In genomic region chr9:110366746-110367145, GRCm38 (mm10) we compare ENCODE assay signal across 14 mouse cellular contexts. TPM values are rescaled to one million over a fixed set of nuclear protein-coding genes. Genes with fewer than 3 reads are reported as not detected.
A peak's percentile ranks its signal among the peaks of the same experiment; 100 is the strongest.
DNase-seq lines count a peak whose midpoint lies in the region; ATAC-seq lines count a peak whose summit lies in the region.
"Had no signal": no experiment of that assay in that cellular context is flagged by ENCODE, and none has a peak within 500 bp of the region (broad histone marks: within the 10 kb centered on the region; RNA-seq: fewer than 3 reads in every experiment).

No protein-coding gene starts in this region.

- 55% methylated on average over 5 of the region's 5 CpGs for WGBS in heart, embryonic 14.5 days
- WGBS in hindbrain, embryonic 14.5 days = 89% methylated on average over 5 of the region's 5 CpGs

- no peak overlapping the region for H3K4me3 ChIP-seq in heart, embryonic 14.5 days (ENCODE audit: control insufficient read depth in 1 of 2, insufficient read depth in 1 of 2, low read depth in 1 of 2, low read length in 2 of 2)
- H3K4me3 ChIP-seq in hindbrain, embryonic 14.5 days (replicated peaks; ENCODE audit: low read length) = no peak overlapping the region
- H3K4me3 ChIP-seq: lung, embryonic 15.5 days; midbrain, embryonic 12.5 days had no signal

- peak; percentile 31; the same call in 1 of the 2 replicates for ATAC-seq in heart, embryonic 14.5 days (ENCODE audit: insufficient number of reproducible peaks, insufficient read depth, low FRiP score, low read depth)
- ATAC-seq in hindbrain, embryonic 14.5 days (ENCODE audit: low FRiP score) = no peak
- ATAC-seq: forebrain, embryonic 16.5 days had no signal

- DNase-seq in heart, adult 11 months = no peak
- peak; percentile 61 for DNase-seq in ovary, postnatal 36 days (ENCODE audit: low spot score)
- no peak for DNase-seq in ovary, postnatal 10 days (ENCODE audit: low spot score)
- DNase-seq in adrenal gland, postnatal 36 days = peak; percentile 79 to 81
- peak; percentile 53 for DNase-seq in yolk sac, embryonic 10.5 days (ENCODE audit: low spot score)
- no peak for DNase-seq in retina, postnatal 1 day
- no peak for DNase-seq in hindbrain, embryonic 14.5 days (ENCODE audit: low spot score)
- DNase-seq: gastrocnemius, postnatal 25 days; kidney, adult 8-10 months had no signal

- H3K9ac ChIP-seq in heart, embryonic 14.5 days (ENCODE audit: low read length) = no peak overlapping the region
- H3K9ac ChIP-seq in hindbrain, embryonic 14.5 days = no peak overlapping the region
- H3K9ac ChIP-seq: lung, embryonic 15.5 days; midbrain, embryonic 12.5 days had no signal

- peaks cover 2 to 8% of the 10 kb centered on the region in 2 experiments; a peak in 2 of 4 replicates for H3K4me1 ChIP-seq in heart, embryonic 14.5 days (ENCODE audit: control insufficient read depth in 2 of 2, insufficient read depth in 2 of 2, low read length in 2 of 2)
- H3K4me1 ChIP-seq in hindbrain, embryonic 14.5 days (replicated peaks; ENCODE audit: control insufficient read depth, insufficient read depth, low read length) = no peaks in the 10 kb centered on the region
- H3K4me1 ChIP-seq: lung, embryonic 15.5 days; midbrain, embryonic 12.5 days had no signal

- H3K4me2 ChIP-seq in heart, embryonic 14.5 days (ENCODE audit: low read length) = no peak overlapping the region
- H3K4me2 ChIP-seq in hindbrain, embryonic 14.5 days (replicated peaks) = no peak overlapping the region
- H3K4me2 ChIP-seq: lung, embryonic 15.5 days; midbrain, embryonic 12.5 days had no signal

- H3K36me3 ChIP-seq in heart, embryonic 14.5 days (ENCODE audit: control insufficient read depth, insufficient read depth, low read length) = peaks cover 18% of the 10 kb centered on the region
- peaks cover 51% of the 10 kb centered on the region for H3K36me3 ChIP-seq in hindbrain, embryonic 14.5 days (replicated peaks; ENCODE audit: control insufficient read depth, insufficient read depth)
- H3K36me3 ChIP-seq: lung, embryonic 15.5 days had no signal

- no peaks in the 10 kb centered on the region for H3K27me3 ChIP-seq in heart, embryonic 14.5 days (ENCODE audit: control insufficient read depth, insufficient read depth, low read length)
- no peaks in the 10 kb centered on the region for H3K27me3 ChIP-seq in hindbrain, embryonic 14.5 days (ENCODE audit: control insufficient read depth, insufficient read depth, low read length)
- H3K27me3 ChIP-seq: CH12.LX; lung, embryonic 15.5 days; midbrain, embryonic 12.5 days had no signal

- H3K9me3 ChIP-seq in heart, embryonic 14.5 days (ENCODE audit: control insufficient read depth, low read length) = no peaks in the 10 kb centered on the region
- no peaks in the 10 kb centered on the region for H3K9me3 ChIP-seq in hindbrain, embryonic 14.5 days (ENCODE audit: control insufficient read depth, low read length)
- H3K9me3 ChIP-seq: lung, embryonic 15.5 days; midbrain, embryonic 12.5 days had no signal

- H3K27ac ChIP-seq in heart, embryonic 14.5 days (replicated peaks in 1 of 2; ENCODE audit: control insufficient read depth in 1 of 2, insufficient read depth in 1 of 2, low read depth in 2 of 2, low read length in 2 of 2) = no peak overlapping the region
- no peak overlapping the region for H3K27ac ChIP-seq in hindbrain, embryonic 14.5 days
- H3K27ac ChIP-seq: lung, embryonic 15.5 days; midbrain, embryonic 12.5 days had no signal

RNA-seq across cellular contexts. Expression of gene Scap, which starts 33.7 kb away (rescaled TPM):
- polyA plus RNA-seq in heart, embryonic 14.5 days (2014; fragmentation: Nextera tagmentation; extraction: Ambion mirVana) = 14.9 and 16.1 TPM in 2 replicates
- total RNA-seq in adrenal gland, postnatal 36 days (2021) = 100 to 1,000 TPM in 1 of 2 experiments, 10 to 100 TPM in 1; 85.4 to 106 TPM
- 53.5 and 54.6 TPM in 2 replicates for polyA plus RNA-seq in hindbrain, embryonic 14.5 days (2014; fragmentation: Nextera tagmentation; extraction: Ambion mirVana)

RNA-seq across cellular contexts. Expression of gene Ptpn23, which starts 41.3 kb away (rescaled TPM):
- polyA plus RNA-seq in heart, embryonic 14.5 days (2014; fragmentation: Nextera tagmentation; extraction: Ambion mirVana) = 10.3 and 12.5 TPM in 2 replicates
- total RNA-seq in adrenal gland, postnatal 36 days (2021) = 10 to 100 TPM; 50.5 to 82.0 TPM
- 22.7 and 22.9 TPM in 2 replicates for polyA plus RNA-seq in hindbrain, embryonic 14.5 days (2014; fragmentation: Nextera tagmentation; extraction: Ambion mirVana)

RNA-seq across cellular contexts. Expression of gene Ngp, which starts 52.8 kb away (rescaled TPM):
- polyA plus RNA-seq in heart, embryonic 14.5 days (2014; fragmentation: Nextera tagmentation; extraction: Ambion mirVana) = 1.1 and 4.2 TPM in 2 replicates
- not detected for total RNA-seq in adrenal gland, postnatal 36 days (2021)
- 1.4 and 2.9 TPM in 2 replicates for polyA plus RNA-seq in hindbrain, embryonic 14.5 days (2014; fragmentation: Nextera tagmentation; extraction: Ambion mirVana)
- total RNA-seq: CH12.LX; gastrocnemius, postnatal 25 days had no signal

Comparison
In these comparisons a context has a peak if more than half of its experiments do, and no peak if none do; other contexts are left out.
1. DNase-seq: peak in ovary, postnatal 36 days (single experiment), adrenal gland, postnatal 36 days (2 of 2) and yolk sac, embryonic 10.5 days (single experiment); none in heart, adult 11 months (single experiment), ovary, postnatal 10 days (single experiment), retina, postnatal 1 day (single experiment) and hindbrain, embryonic 14.5 days (single experiment).